Mouse (Mus musculus) limb, embryonic 12.5 days (tissue): Measurements from ENCODE around the gene Unc50. TPM values are rescaled to one million over a fixed set of nuclear protein-coding genes. Genes with fewer than 3 reads are reported as not detected.

Source experiments
- ATAC-seq: fragments of 200-750 bp; cut with Nextera tagmentation; 2 replicates; pipeline ENCODE4 v1.8.0; 2017; ENCODE audit warnings: low read depth, moderate TSS enrichment; ENCODE audit not compliant: insufficient number of reproducible peaks, insufficient read depth, low FRiP score, low TSS enrichment
- H3K27ac ChIP-seq: fragments of 300-500 bp; sonication (generic); 2 replicates; pipeline ENCODE4 v1.5.1; 2016; ENCODE audit warnings: mild to moderate bottlenecking, moderate library complexity
- H3K27me3 ChIP-seq: fragments of 300-500 bp; sonication (generic); 2 replicates; pipeline ENCODE4 v1.6.1; 2016; ENCODE audit warnings: mild to moderate bottlenecking, moderate library complexity
- H3K36me3 ChIP-seq: fragments of 300-500 bp; sonication (generic); 2 replicates; pipeline ENCODE4 v1.6.1; 2016; ENCODE audit warnings: mild to moderate bottlenecking, moderate library complexity
- H3K4me1 ChIP-seq: fragments of 300-500 bp; sonication (generic); replicated peaks from 2 replicates; pipeline ENCODE4 v1.6.1; 2016
- H3K4me2 ChIP-seq: fragments of 300-500 bp; sonication (generic); 2 replicates; pipeline ENCODE4 v1.6.1; 2016; ENCODE audit warnings: mild to moderate bottlenecking, moderate library complexity
- H3K4me3 ChIP-seq: fragments of 300-500 bp; sonication (generic); replicated peaks from 2 replicates; pipeline ENCODE4 v1.5.1; 2016; ENCODE audit warnings: mild to moderate bottlenecking
- H3K9ac ChIP-seq: fragments of 300-500 bp; sonication (generic); replicated peaks from 2 replicates; pipeline ENCODE4 v1.6.1; 2016; ENCODE audit warnings: mild to moderate bottlenecking, moderate library complexity
- H3K9me3 ChIP-seq: fragments of 300-500 bp; sonication (generic); 2 replicates; pipeline ENCODE4 v1.6.1; 2016; ENCODE audit warnings: mild to moderate bottlenecking, moderate library complexity
- WGBS: fragments of 180-500 bp; shearing (Covaris S2); methylation state at CpG from one replicate; pipeline ENCODE4 v1.1.7; 2016; 5-methylcytosine and 5-hydroxymethylcytosine counted together
- polyA plus RNA-seq: library from polyadenylated mRNA; unstranded; fragments of >200 nt; fragmentation: Nextera tagmentation; extraction: Ambion mirVana; gene quantifications from 2 replicates; pipeline ENCODE4 v1.2.1, GENCODE M21; 2016

Unc50 gene
- polyA plus RNA-seq, 1 experiment from 2014 or later = 110 TPM

GRCm38 (mm10) chr1:37474634-37475190 is 44.8 kb downstream of the Unc50 start:
- no peaks in the 10 kb centered on the region for H3K36me3 ChIP-seq
- ATAC-seq = no peak
- H3K27ac ChIP-seq = no peak overlapping the region
- no peak overlapping the region for H3K4me2 ChIP-seq
- no peaks in the 10 kb centered on the region for H3K27me3 ChIP-seq
- no peaks in the 10 kb centered on the region for H3K9me3 ChIP-seq
- no peak overlapping the region for H3K4me3 ChIP-seq
- no peak overlapping the region for H3K9ac ChIP-seq
- H3K4me1 ChIP-seq = 0 out of 2 replicates have a peak, but pooled peaks cover 2% of the 10 kb centered on the region
- WGBS = 86% methylated on average over 6 of the region's 6 CpGs

GRCm38 (mm10) chr1:37475312-37475711 is 45.4 kb downstream of the Unc50 start:
- WGBS = 89% methylated on average over 3 of the region's 3 CpGs

GRCm38 (mm10) chr1:37477250-37477649 is 47.3 kb downstream of the Unc50 start:
- no peak overlapping the region for H3K4me3 ChIP-seq
- no peak overlapping the region for H3K4me2 ChIP-seq
- no peaks in the 10 kb centered on the region for H3K36me3 ChIP-seq

More at GRCm38 (mm10) chr1:37475312-37475711, 45.4 kb downstream of the Unc50 start:
- Histone ChIP-seq H3K4me1 (0 out of 2 replicates have a peak, but pooled peaks cover 2% of the 10 kb centered on the region), H3K9me3 (no peaks in the 10 kb centered on the region), H3K4me2 (no peak overlapping the region), H3K27me3 (no peaks in the 10 kb centered on the region), H3K27ac (no peak overlapping the region), H3K36me3 (no peaks in the 10 kb centered on the region), H3K4me3 (no peak overlapping the region), H3K9ac (no peak overlapping the region)
- ATAC-seq = no peak

GRCm38 (mm10) chr1:37477928-37478327 is 48.0 kb downstream of the Unc50 start:
- Histone ChIP-seq H3K4me3 (no peak overlapping the region), H3K27ac (no peak overlapping the region), H3K4me1 (0 out of 2 replicates have a peak, but pooled peaks cover 2% of the 10 kb centered on the region), H3K4me2 (no peak overlapping the region), H3K27me3 (no peaks in the 10 kb centered on the region), H3K36me3 (no peaks in the 10 kb centered on the region), H3K9ac (no peak overlapping the region), H3K9me3 (no peaks in the 10 kb centered on the region)
- no peak for ATAC-seq
- WGBS = 83% methylated on average over 5 of the region's 5 CpGs

More at GRCm38 (mm10) chr1:37477250-37477649, 47.3 kb downstream of the Unc50 start:
- WGBS = 88% methylated on average over 5 of the region's 5 CpGs
- H3K9me3 ChIP-seq = no peaks in the 10 kb centered on the region
- H3K4me1 ChIP-seq = 0 out of 2 replicates have a peak, but pooled peaks cover 2% of the 10 kb centered on the region
- no peak overlapping the region for H3K27ac ChIP-seq
- H3K9ac ChIP-seq = no peak overlapping the region
- H3K27me3 ChIP-seq = no peaks in the 10 kb centered on the region
- no peak for ATAC-seq

GRCm38 (mm10) chr1:37478416-37478815 is 48.5 kb downstream of the Unc50 start:
- Histone ChIP-seq H3K4me2 (no peak overlapping the region), H3K4me1 (0 out of 2 replicates have a peak, but pooled peaks cover 2% of the 10 kb centered on the region), H3K27ac (no peak overlapping the region), H3K27me3 (no peaks in the 10 kb centered on the region), H3K9me3 (no peaks in the 10 kb centered on the region), H3K9ac (no peak overlapping the region), H3K4me3 (no peak overlapping the region), H3K36me3 (no peaks in the 10 kb centered on the region)
- ATAC-seq = no peak
- WGBS = 79% methylated on average over 7 of the region's 7 CpGs

- H3K36me3 ChIP-seq = no peaks in the 10 kb centered on the region
- no peak overlapping the region for H3K4me2 ChIP-seq
- no peaks in the 10 kb centered on the region for H3K27me3 ChIP-seq
- ATAC-seq = no peak
- 75% methylated on average over 9 of the region's 9 CpGs for WGBS
- H3K4me1 ChIP-seq = 0 out of 2 replicates have a peak, but pooled peaks cover 2% of the 10 kb centered on the region
- H3K4me3 ChIP-seq = no peak overlapping the region
- H3K9ac ChIP-seq = no peak overlapping the region
- H3K27ac ChIP-seq = no peak overlapping the region
- H3K9me3 ChIP-seq = no peaks in the 10 kb centered on the region
Observed at GRCm38 (mm10) chr1:37479074-37479473, 49.1 kb downstream of the Unc50 start.

GRCm38 (mm10) chr1:37479759-37480158 is 49.8 kb downstream of the Unc50 start:
- H3K27ac ChIP-seq = no peak overlapping the region
- H3K27me3 ChIP-seq = no peaks in the 10 kb centered on the region
- 0 out of 2 replicates have a peak, but pooled peaks cover 2% of the 10 kb centered on the region for H3K4me1 ChIP-seq
- H3K9me3 ChIP-seq = no peaks in the 10 kb centered on the region
- H3K4me2 ChIP-seq = no peak overlapping the region
- no peak overlapping the region for H3K9ac ChIP-seq
- H3K4me3 ChIP-seq = no peak overlapping the region
- no peak for ATAC-seq
- H3K36me3 ChIP-seq = no peaks in the 10 kb centered on the region
- 82% methylated on average over 8 of the region's 8 CpGs for WGBS

GRCm38 (mm10) chr1:37480731-37481130 is 50.8 kb downstream of the Unc50 start:
- 82% methylated on average over 6 of the region's 6 CpGs for WGBS
- H3K36me3 ChIP-seq = no peaks in the 10 kb centered on the region

GRCm38 (mm10) chr1:37481331-37481730 is 51.4 kb downstream of the Unc50 start:
- no peaks in the 10 kb centered on the region for H3K9me3 ChIP-seq
- H3K4me1 ChIP-seq = 0 out of 2 replicates have a peak, but pooled peaks cover 2% of the 10 kb centered on the region
- WGBS = 85% methylated on average over 2 of the region's 2 CpGs
- H3K9ac ChIP-seq = no peak overlapping the region
- no peak overlapping the region for H3K4me2 ChIP-seq
- no peaks in the 10 kb centered on the region for H3K36me3 ChIP-seq
- no peaks in the 10 kb centered on the region for H3K27me3 ChIP-seq
- H3K4me3 ChIP-seq = no peak overlapping the region
- H3K27ac ChIP-seq = no peak overlapping the region
- no peak for ATAC-seq

More at GRCm38 (mm10) chr1:37480731-37481130, 50.8 kb downstream of the Unc50 start:
- no peak overlapping the region for H3K4me3 ChIP-seq
- no peaks in the 10 kb centered on the region for H3K9me3 ChIP-seq
- no peak for ATAC-seq
- no peaks in the 10 kb centered on the region for H3K27me3 ChIP-seq
- H3K27ac ChIP-seq = no peak overlapping the region
- H3K4me2 ChIP-seq = no peak overlapping the region
- H3K4me1 ChIP-seq = 0 out of 2 replicates have a peak, but pooled peaks cover 2% of the 10 kb centered on the region
- H3K9ac ChIP-seq = no peak overlapping the region

- Histone ChIP-seq H3K9me3 (no peaks in the 10 kb centered on the region), H3K27ac (no peak overlapping the region), H3K4me1 (no peaks in the 10 kb centered on the region), H3K4me3 (no peak overlapping the region), H3K9ac (no peak overlapping the region), H3K27me3 (no peaks in the 10 kb centered on the region), H3K36me3 (peaks cover 7% of the 10 kb centered on the region), H3K4me2 (no peak overlapping the region)
- no peak for ATAC-seq
- 90% methylated on average over 4 of the region's 4 CpGs for WGBS
Observed at GRCm38 (mm10) chr1:37484612-37485011, 54.7 kb downstream of the Unc50 start.

- 91% methylated on average over 1 of the region's 1 CpGs for WGBS
Observed at GRCm38 (mm10) chr1:37486439-37486838, 56.5 kb downstream of the Unc50 start.

GRCm38 (mm10) chr1:37486994-37487393 is 57.1 kb downstream of the Unc50 start:
- H3K4me1 ChIP-seq = no peaks in the 10 kb centered on the region
- no peaks in the 10 kb centered on the region for H3K9me3 ChIP-seq
- no peaks in the 10 kb centered on the region for H3K27me3 ChIP-seq
- no peak overlapping the region for H3K4me3 ChIP-seq
- no peak overlapping the region for H3K27ac ChIP-seq
- peaks cover 7% of the 10 kb centered on the region for H3K36me3 ChIP-seq
- WGBS = 87% methylated on average over 3 of the region's 3 CpGs
- no peak for ATAC-seq
- no peak overlapping the region for H3K9ac ChIP-seq
- H3K4me2 ChIP-seq = no peak overlapping the region

More at GRCm38 (mm10) chr1:37486439-37486838, 56.5 kb downstream of the Unc50 start:
- no peak for ATAC-seq
- no peak overlapping the region for H3K9ac ChIP-seq
- H3K4me3 ChIP-seq = no peak overlapping the region
- no peaks in the 10 kb centered on the region for H3K9me3 ChIP-seq
- H3K4me2 ChIP-seq = no peak overlapping the region
- H3K36me3 ChIP-seq = peaks cover 7% of the 10 kb centered on the region
- no peak overlapping the region for H3K27ac ChIP-seq
- H3K4me1 ChIP-seq = no peaks in the 10 kb centered on the region
- H3K27me3 ChIP-seq = no peaks in the 10 kb centered on the region
